Mouse (Mus musculus) frontal cortex, postnatal 14 days (tissue): ENCODE results near the gene Kxd1.

Source experiments
- DNase-seq, 2 experiments: peaks; one replicate each; pipeline ENCODE4 v3.0.0; 2022; ENCODE audit warnings: low spot score in 2 of 2

Kxd1 gene

DNA sequence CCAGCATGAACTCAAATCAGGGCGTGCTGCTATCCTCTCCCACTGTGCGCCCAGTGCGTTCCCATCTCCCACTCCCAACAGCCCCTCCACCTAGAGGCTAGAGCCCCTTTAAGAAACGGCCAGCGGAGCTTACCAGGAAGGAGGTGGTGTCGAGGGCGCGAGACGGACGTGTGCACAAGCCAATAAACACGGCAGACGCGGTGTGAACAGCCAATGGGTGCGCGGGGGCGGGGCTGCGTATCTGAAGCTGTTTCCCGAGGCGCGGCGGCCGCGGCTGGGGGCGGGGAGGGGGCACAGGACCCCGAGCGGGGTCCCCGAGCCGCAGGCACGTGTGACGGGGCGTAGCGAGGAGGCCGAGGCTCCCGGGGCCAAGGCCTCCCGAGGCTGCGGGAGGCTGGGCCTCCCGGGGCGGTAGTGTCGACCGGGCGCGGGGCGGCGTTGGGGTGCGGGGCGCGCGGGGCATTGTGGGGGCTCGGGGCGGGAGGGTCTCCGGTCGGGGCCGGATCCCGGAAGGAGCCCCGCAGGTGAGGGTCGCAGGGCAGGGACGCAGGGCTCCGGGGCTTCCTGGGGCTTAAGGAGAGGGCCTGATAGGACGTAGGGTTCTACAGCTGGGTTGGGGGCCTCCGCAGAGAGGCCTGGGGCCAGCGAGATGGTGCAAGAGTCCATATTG, at the start of gene Kxd1, which contains the start of gene Fkbp8:
Kxd1 (minus strand) TSS at position 445 of the 670 bp plus-strand sequence.
Fkbp8 (plus strand) TSS at position 213 of the 670 bp plus-strand sequence.
- peak; percentile 96 to 99 for DNase-seq

DNA sequence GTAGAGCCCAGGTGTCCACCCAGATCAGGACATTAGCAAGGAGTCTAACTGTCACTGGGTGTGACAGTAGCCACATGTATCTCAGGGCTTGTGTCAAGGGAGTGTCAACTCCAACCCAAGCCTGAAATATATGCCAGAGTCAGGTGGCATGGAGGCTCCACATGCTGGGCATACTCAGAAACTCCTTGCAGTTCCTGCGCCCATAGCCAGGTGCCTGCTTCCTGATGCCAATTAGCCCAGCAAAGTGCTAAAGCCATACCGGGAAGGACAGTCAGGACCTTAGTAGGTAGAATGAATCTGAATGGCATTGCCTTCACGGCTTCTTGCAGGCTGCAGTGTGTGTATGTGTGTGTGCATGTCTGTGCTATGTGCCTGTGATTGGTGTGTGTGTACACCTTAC, 49.5 kb upstream of the Kxd1 start:
- DNase-seq, result no peak

DNA sequence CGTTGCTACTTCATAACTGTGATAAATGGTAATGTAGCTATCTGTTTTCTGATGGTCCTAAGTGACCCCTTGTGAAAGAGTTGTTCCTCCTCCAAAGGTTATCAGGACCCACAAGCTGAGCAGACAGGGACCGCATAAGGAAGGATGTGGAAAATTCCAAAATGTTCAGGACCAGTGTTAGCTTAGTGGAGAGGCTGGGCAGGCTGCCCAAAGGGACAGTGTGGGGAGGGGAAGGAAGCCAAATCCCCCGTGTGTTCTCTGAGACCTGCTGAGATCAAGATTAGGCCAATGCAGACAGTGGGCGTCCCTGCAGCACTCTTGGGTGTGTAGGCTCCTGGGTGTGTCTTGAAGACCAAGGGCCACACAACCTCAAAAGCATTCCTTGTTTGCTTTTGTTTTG, 47.2 kb upstream of the Kxd1 start:
- no peak for DNase-seq

DNA sequence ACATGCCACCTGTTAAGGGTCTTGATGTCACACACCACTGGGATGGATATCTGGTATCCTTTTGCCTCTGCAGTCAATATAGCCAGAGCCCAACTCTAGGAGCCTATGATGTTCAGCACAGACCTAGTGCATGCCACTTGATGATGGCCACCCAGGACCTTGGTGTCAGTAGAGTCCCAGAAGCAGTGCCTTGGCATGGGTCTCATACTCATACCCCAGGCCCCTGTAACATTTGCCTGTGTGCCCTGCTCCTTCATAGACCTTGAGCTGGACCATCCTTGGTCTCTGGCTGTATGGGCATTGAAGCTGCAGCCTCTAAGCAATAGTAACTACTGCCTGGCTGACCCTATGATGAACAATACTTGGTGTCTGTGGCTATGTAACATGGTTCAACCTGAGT, 46.5 kb upstream of the Kxd1 start:
- DNase-seq, result no peak

DNA sequence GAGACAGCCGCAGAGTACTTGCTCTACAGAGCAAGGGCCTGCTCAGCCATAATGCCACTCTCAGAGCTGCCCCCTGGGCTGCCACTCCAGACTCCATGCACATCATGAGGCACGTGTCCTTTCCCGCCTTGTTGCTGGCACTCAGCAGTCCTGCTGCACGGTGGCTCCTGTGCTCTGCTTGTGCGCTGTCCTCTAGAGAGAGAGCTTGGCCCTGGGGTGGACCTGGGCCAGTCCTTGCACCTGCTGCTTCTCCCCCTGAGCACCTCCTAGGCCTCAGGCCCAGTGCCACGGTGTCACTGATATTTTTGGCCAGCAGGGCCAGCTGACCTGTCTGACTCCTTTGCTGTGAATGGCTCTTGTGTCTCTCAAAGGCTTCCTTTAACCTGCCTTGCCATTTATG, 43.2 kb upstream of the Kxd1 start:
- DNase-seq, result no peak

DNA sequence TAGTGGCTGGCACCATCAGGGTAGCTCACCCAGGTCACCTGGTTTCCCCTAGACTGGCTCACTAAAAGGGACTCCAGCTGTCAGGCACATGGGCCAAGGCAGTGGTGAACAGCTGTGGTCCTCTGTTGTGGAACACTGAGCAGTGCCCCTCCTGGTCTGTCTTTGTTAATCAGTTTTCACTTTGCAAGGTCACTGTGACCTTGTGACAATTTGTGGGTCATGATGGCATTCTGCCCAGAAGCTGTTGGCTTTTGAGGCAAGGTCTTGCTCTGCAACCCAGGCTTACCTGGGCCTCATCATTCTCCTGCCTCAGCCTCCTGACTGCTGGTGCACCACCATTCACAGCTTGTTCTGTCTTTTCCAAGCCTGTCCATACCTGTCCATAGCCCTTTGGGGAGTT, 42.6 kb upstream of the Kxd1 start:
- no peak for DNase-seq

DNA sequence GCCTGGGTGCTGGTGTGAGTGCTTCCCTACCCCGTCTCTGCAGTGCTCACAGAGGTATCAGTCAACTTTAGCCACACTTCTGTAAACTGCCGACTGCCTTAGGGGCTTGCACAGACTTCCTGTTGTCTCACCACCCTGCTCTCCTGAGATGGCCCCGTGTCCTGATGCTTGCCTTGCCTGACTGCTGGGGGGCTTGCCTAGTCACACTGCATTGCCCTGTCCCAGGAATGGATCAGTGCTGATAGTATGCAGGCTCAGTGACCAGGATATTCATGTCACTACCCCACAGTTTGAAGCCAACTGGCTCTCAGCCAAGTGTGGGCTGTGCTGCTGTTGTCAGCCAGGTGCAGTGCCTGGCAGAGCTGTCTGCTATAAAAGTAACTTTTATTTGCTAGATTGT, 37.8 kb upstream of the Kxd1 start:
- DNase-seq, result no peak

DNA sequence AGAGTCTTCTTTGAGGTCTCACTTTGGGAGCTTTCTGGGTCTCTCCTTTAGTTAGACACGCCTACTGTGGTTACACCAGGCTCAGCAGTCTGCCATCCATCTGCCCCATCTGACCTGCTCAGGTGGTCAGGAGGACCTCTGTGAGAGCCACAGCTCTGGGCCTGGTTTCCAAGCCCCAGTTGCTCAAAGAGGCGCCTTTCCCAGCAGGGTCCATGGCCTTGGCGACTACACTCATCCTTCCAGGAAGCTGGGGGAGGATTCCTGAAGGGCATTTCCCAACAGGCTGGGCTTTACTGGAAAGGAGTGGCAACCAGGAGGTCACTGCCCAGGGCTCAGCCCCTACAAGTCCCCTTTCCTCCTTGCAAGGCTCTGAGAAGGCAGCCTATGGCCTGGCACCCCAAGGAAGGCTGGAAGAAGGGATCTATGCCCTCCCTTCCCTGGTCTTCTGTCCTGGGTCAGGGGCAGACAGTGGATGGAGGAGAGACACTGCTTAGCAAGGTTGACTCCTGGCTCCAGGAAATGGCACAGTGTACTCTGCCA, 37.0 kb upstream of the Kxd1 start:
- DNase-seq, result no peak

DNA sequence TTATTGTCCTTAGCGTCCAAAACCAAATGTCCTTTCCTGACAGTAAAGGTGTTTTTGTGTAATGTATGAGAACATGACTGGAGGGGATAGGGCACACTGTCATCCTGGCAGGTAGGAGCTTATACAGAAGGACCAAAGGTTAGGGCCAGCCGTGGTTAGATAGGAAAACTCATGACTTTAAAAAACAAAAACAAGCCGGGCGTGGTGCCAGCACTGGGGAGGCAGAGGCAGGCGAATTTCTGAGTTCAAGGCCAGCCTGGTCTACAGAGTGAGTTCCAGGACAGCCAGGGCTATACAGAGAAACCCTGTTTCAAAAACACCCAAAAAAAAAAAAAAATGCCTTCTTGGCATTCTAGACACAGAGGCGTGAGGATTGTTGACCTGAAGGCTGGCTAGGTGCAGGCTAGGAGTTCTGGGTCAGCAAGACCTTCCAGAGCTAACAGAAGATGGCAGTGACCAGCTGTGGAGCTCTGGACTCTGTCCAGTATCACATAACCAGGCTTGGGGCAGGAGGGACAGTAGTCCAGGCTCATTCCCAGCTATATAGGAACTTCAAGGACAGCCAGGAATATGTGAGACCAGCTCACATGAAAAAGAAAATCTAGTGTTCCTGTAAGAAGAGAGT, 36.1 kb upstream of the Kxd1 start:
- DNase-seq, result no peak

DNA sequence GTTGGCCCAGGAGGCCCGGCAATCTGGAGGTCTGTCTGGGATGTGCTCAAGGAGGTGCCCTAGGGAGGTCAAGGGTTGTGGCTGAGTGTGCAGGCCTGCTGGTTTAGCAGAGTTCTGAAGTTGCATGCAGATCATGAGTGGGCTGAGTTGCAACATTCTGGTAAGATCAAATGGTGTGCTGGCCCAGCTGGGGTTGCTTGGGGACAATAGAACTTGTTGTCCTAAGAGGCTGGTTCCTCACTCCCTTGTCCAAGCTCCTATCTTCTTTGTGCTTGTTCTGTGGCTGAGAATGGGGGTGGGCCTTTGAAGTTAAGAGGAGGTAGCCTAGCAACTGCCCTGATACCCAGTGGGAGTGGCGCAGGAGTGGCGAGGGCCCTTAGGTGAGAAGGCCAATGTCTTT, 35.0 kb upstream of the Kxd1 start:
- no peak for DNase-seq

DNA sequence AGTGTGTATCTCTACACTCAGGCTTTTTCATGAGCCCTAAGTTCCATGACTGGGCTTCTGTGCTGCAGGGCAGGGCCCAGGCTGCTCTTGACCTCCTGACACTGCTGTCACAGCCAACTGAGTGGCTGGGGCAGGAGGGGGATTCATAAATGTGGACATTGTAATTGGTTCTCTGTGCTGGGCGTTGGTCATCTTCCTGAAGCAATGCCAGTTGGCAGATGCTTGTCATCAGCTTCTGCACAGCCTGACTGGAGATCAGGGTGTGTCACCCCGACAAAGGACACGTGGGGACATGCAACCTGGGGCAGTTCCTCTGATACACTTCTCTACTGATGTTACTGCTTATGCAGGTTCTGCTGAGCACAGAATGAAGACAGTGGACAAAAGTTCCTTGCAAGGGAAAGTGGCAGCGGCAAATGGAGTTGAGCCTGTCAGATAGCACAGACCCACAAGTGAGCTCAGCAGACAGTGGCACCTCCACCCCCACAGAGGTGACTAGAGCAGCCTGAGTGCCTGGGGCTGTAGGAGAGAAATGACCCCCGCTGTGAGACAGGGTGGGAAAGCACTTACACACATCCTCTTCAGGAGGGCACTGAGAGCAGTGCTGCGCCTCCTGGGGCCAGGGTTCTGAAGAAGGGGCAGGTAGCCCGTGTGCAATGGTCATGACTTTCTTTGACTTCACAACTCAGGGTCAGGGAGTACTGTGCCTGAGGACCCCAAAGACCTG, 34.2 kb upstream of the Kxd1 start:
- DNase-seq, result no peak

DNA sequence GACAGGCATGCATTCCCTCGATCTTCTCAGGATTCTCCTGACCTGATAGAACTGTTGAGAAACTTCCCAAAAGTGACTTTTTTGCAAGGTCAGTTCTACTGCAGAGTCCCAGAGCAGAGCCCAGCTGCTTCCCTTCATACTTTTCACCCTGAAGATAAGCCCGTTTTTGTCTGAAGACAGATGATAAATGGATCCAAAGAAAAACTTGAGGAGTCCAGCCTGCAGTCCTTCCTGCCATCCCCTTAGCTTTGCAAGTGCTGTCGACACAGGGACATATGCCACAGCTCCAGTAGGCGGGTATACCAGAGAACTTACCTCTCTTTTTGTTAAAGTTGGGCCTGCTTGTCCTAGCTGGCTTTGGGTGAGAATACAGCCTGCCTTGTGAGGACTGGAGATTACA, 33.6 kb upstream of the Kxd1 start:
- no peak for DNase-seq

DNA sequence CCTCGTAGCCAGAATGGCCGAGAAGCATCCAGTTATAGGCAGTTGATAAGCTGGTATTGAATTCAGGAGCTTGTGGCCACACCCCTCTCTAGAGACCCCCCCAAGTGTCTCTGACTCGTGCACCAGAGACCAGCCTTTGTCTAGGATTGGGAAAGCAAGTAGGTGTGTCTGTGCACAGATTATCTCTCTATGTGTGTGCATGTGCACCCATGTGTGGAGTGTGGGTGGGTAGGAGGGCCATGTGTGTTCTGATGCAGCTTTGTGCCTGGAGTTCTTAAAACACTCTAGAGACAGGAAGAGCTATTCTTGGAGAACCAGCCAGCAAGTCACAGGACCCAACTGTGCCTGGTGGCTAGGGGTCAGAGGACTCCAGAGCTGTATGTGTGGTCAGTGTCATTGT, 32.8 kb upstream of the Kxd1 start:
- no peak for DNase-seq

DNA sequence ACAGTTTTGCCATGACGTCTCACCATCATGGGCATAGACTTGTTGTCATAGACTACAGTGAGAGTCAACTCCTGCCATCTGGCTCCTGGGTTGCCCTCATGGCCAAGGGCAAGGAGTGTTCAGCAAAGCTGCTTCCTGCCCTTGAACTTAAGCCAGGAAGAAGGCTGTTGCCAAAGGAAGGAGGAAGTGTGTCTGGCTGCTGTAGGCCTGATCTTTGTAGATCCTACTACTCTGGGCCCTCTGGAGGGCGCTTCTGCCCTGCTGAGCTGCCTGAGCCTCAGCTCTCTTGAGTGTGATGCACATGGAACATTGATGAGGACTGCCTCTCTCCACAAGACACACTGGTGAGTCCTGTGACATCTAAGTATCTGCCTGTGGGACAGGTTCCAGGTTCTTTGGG, 32.3 kb upstream of the Kxd1 start:
- DNase-seq, result no peak

DNA sequence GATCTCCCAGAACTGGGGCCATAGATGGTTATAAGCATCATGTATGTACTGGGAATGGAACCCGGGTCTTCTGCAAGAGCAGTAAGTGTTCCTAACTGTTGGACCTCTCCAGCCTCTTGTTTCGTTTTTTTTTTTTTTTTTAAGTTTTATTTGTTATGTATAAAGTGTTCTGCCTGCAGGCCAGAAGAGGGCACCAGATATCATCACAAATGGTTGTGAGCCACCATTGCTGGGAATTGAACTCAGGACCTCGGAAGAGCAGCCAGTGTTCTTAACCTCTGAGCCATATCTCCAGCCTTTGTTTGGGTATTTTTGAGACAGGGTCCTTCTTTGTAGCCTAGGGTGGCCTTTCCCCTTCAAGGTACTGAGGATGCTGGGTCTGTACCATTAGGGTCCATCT, 31.2 kb upstream of the Kxd1 start:
- no peak for DNase-seq

DNA sequence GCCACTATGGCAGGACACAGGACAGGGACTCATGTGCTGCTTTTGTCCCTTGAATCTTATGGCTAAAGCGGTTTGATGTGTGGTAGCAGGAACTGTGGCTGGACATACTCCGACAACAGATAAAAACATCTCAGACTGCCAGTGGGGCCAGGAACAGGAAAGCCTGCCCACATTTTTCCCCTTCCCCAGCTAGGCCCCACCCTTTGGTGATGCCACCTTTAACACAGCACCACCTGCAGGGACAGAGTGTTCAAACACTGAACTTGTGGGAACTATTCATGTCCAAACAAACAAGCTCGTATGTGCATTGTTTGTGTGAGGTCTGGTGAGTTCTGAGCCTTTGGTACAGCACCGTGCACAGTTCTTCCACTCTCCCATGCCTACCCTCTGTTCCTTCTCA, 30.6 kb upstream of the Kxd1 start:
- DNase-seq, result no peak

DNA sequence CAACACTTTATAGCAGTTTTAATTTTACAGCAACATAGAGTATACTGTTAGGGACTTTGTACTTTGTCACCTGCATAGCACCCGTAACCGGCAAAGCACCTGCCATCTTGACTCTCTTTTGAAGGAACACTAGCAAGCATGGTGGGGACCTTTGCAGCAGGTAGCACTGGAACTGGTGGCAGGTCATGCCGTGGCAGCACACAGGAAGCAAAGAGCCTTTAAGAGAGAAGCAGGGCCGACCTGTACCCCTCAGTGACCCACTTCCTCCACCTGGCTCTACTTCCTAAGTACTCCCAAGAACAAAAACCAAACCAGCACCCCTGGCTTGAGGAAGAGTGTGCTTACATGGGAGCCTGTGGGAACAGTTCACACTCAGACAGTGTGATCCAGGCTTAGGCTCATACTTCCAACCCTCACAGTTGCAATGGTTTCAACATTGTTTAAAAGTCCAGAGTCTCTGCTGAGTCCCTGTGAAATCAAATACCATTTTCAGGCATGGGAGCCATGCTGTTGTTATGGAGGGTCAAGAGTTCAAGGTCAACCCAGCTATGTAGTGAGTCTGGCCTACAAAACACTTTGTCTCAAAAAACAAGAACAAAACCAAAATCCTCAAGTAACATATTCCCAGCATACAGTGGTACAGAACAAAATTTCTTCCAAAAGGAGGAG, 27.5 kb upstream of the Kxd1 start:
- DNase-seq, result no peak

DNA sequence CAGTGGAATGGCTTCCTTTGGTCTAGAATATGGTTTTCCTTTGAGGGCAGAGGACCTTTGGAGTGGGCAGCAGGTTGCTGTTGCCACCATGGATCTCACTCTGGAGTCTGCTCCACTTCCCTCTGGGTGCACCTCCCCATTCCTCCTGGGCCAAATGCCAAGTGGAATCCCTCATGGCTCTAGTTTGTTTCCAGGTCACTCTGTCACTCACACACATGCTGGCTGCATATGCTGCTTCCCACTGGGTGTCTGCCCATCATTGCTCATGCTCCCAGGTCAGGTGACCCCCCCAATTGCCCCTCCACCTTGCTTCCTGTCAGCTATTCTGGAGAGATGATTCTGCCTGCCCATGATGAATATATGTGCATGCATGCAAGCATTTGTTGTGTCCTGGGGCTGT, 26.0 kb upstream of the Kxd1 start:
- no peak for DNase-seq

DNA sequence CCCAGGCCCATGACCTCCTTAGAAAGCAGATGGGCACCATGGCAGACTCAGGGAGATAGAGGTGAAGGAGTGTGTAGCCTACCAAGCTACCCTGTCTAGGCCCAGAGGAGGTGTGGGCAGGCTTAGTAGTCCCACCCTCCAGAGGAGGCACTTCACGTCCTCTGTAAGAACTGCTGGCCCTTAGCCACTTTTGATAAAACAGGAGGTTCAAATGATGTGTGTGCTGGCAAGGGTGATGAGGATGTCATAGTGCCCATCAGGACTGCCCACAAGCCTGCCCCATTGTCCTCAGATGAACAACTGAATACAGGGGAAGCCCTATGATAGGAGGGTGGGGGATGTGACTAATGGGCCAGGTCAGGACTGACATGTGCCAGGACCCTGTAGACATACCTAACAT, 25.1 kb upstream of the Kxd1 start:
- DNase-seq, result no peak

DNA sequence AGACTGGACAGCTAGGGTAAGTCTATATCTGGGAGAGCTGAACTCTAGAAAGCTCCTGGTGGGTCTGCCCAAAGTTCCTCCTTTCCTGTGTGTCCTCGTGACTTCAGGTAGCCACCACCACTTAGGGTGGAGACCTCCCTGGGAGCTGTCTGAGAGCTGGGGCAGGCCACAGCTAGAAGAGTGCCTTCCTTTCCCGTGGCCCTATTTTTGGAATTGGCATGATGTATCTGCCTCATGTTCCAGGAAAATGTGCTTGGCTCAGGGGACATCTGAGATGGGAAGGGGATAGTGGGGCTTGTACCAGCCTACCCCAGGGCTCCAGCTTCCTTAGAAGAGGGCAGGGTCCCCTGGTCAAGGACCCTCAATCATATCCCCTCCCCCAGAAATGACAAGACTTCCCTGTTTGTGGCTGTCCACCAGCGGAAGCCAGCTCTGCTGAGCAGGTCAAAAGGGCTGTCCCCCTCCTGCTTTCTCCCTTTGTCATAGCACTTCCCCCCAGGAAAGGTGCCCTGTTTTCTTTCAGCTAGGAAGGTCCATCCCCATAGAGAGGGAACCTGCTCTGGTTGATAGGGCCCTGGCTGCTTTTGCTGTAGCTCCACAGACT, 23.9 kb upstream of the Kxd1 start:
- DNase-seq, result no peak

DNA sequence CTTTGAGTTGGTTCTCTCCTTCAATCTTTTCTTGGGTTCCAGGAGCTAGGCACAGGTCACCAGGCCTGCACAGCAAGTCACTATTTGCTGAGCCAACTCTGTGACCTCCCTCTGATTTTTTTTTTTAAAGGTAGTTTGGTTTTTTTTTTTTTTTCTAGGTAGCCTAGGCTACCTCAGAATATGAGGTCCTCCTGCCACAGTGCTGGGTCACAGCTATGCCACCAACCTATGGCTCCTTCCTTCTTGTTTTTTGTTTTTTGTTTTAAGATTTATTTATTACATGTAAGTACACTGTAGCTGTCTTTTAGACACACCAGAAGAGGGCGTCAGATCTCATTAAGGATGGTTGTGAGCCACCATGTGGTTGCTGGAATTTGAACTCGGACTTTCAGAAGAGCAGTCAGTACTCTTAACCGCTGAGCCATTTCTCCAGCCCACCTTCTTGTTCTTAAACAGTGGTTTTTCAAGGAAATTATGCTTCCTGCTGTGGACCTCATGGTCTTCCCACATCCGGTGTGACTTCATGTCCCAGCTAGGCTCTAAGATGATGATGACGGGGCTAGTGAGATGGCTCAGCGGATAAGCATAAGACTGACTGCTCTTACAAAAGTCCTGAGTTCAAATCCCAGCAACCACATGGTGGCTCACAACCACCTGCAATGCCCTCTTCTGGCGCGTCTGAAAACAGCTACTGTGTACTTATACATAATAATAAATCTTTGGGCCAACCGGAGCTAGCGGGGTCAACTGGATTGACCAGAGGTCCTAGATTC, 21.8 kb upstream of the Kxd1 start:
- DNase-seq, result no peak
